Mouse (Mus musculus) kidney, adult 2 months (tissue): ENCODE data around the gene Sppl2c.

Experiments
- CTCF ChIP-seq: fragments of 200-500 bp; conservative IDR thresholded peaks from 2 replicates; pipeline ENCODE4 v1.5.1; 2011; ENCODE audit warnings: low read depth, mild to moderate bottlenecking, control low read depth, low read length, moderate library complexity, mixed read lengths; ENCODE audit not compliant: insufficient read depth, insufficient read length
- POLR2A ChIP-seq: fragments of 200-500 bp; IDR thresholded peaks from one replicate; pipeline ENCODE4 v1.6.1; 2011; ENCODE audit warnings: low read depth, low read length, control low read depth

DNA sequence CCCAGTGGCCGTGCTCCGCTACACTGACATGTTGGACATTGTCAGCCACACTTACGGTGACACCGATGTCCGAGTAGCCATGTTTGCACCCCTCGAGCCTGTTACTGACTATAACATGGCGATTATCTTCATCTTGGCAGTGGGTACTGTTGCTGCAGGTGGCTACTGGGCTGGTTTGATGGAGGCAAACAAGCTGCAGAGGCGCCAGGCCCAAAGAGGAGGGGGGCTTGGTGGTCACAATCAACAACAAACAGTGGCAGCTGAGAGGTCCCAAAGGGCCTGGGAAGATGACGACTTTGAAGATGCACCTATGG lies 667 bp downstream of the Sppl2c start:
- TF ChIP-seq POLR2A (no peak), CTCF (no peak)
